Mouse (Mus musculus): ENCODE results near the gene Olfr279.

Olfr279 gene

GRCm38 (mm10) chr15:98492102-98492501, at the start of gene Olfr279:
Olfr279 (plus strand) TSS chr15:98492402.
- in situ Hi-C loops (cut with MboI, MseI): no loop called here

GRCm38 (mm10) chr15:98444561-98444960, 47.6 kb upstream of the Olfr279 start:
- in situ Hi-C loops (cut with MboI, MseI): loop anchor here (5.0 to 10.0 kb wide), 2 partner anchors 62 to 110 kb away; partner anchors contain the start of gene Olfr283

- in situ Hi-C loops (cut with MboI, MseI): loop anchor here (10.0 kb wide), 1 partner anchor 114 kb away; no protein-coding TSS in a partner anchor
These were observed 43.7 kb upstream of the Olfr279 start for GRCm38 (mm10) chr15:98448521-98448920.

GRCm38 (mm10) chr15:98452288-98452687, 39.9 kb upstream of the Olfr279 start, which contains the start of gene Olfr281:
Olfr281 (plus strand) TSS chr15:98452588.
- in situ Hi-C loops (cut with MboI, MseI): no loop called here

- in situ Hi-C loops (cut with MboI, MseI): no loop called here
These were observed 22.6 kb upstream of the Olfr279 start, which contains the start of gene OR5BS1P for GRCm38 (mm10) chr15:98469596-98469995. OR5BS1P (plus strand) TSS chr15:98469896.

- in situ Hi-C loops (cut with MboI, MseI): loop anchor here (10.0 kb wide), 1 partner anchor 447 kb away; no protein-coding TSS in a partner anchor
These were observed 20.7 kb upstream of the Olfr279 start for GRCm38 (mm10) chr15:98471539-98471938.

GRCm38 (mm10) chr15:98474958-98475357, 17.2 kb upstream of the Olfr279 start:
- in situ Hi-C loops (cut with MboI, MseI): loop anchor here (10.0 kb wide), 1 partner anchor 450 kb away; no protein-coding TSS in a partner anchor

- in situ Hi-C loops (cut with MboI, MseI): loop anchor here (10.0 kb wide), 1 partner anchor 451 kb away; no protein-coding TSS in a partner anchor
These were observed 16.8 kb upstream of the Olfr279 start for GRCm38 (mm10) chr15:98475382-98475781.

GRCm38 (mm10) chr15:98476281-98476680, 15.9 kb upstream of the Olfr279 start:
- in situ Hi-C loops (cut with MboI, MseI): loop anchor here (10.0 kb wide), 1 partner anchor 451 kb away; no protein-coding TSS in a partner anchor

GRCm38 (mm10) chr15:98479568-98480102, 12.6 kb upstream of the Olfr279 start:
- in situ Hi-C loops (cut with MboI, MseI): loop anchor here (10.0 kb wide), 1 partner anchor 455 kb away; no protein-coding TSS in a partner anchor

- in situ Hi-C loops (cut with MboI, MseI): no loop called here
These were observed 9.5 kb upstream of the Olfr279 start, which contains the start of gene Lalba for GRCm38 (mm10) chr15:98482701-98483100. Lalba (minus strand) TSS chr15:98482721.

- in situ Hi-C loops (cut with MboI, MseI): no loop called here
These were observed 8.0 kb upstream of the Olfr279 start for GRCm38 (mm10) chr15:98483907-98484886.

- in situ Hi-C loops (cut with MboI, MseI): no loop called here
These were observed 5.7 kb upstream of the Olfr279 start for GRCm38 (mm10) chr15:98486433-98487021.

- in situ Hi-C loops (cut with MboI, MseI): no loop called here
These were observed 870 bp upstream of the Olfr279 start for GRCm38 (mm10) chr15:98491332-98491731.

- in situ Hi-C loops (cut with MboI, MseI): no loop called here
These were observed 5.4 kb downstream of the Olfr279 start for GRCm38 (mm10) chr15:98497631-98498030.

- in situ Hi-C loops (cut with MboI, MseI): no loop called here
These were observed 11.1 kb downstream of the Olfr279 start for GRCm38 (mm10) chr15:98503317-98503716.

GRCm38 (mm10) chr15:98504514-98504913, 12.3 kb downstream of the Olfr279 start:
- in situ Hi-C loops (cut with MboI, MseI): no loop called here

- in situ Hi-C loops (cut with MboI, MseI): no loop called here
These were observed 14.2 kb downstream of the Olfr279 start for GRCm38 (mm10) chr15:98506253-98506957.

GRCm38 (mm10) chr15:98507321-98507720, 15.1 kb downstream of the Olfr279 start:
- in situ Hi-C loops (cut with MboI, MseI): no loop called here

GRCm38 (mm10) chr15:98509387-98509786, 17.2 kb downstream of the Olfr279 start:
- in situ Hi-C loops (cut with MboI, MseI): no loop called here
